Mouse (Mus musculus): ENCODE results near the gene Rph3al. TPM values are rescaled to one million over a fixed set of nuclear protein-coding genes. Genes with fewer than 3 reads are reported as not detected.

The Rph3al gene
- polyA plus RNA-seq, 1 experiment from 2014 or later: 1.6 TPM

- no peaks in the 10 kb centered on the region for H3K9me3 ChIP-seq (ENCODE audit: control insufficient read depth, low read length)
- peak; percentile 45 for DNase-seq
- no peaks in the 10 kb centered on the region for H3K36me3 ChIP-seq (ENCODE audit: control insufficient read depth, insufficient read depth, low read length)
- no peak overlapping the region for H3K9ac ChIP-seq (replicated peaks; ENCODE audit: low read length)
- no peaks in the 10 kb centered on the region for H3K27me3 ChIP-seq (ENCODE audit: control insufficient read depth, insufficient read depth, low read length)
- no peak for ATAC-seq (ENCODE audit: low FRiP score, low TSS enrichment)
- WGBS: 37% methylated on average over 9 of the region's 9 CpGs
- H3K4me1 ChIP-seq (ENCODE audit: control insufficient read depth, insufficient read depth, low read length): peaks cover 37% of the 10 kb centered on the region
- H3K4me3 ChIP-seq (replicated peaks; ENCODE audit: low read depth, low read length): no peak overlapping the region
- H3K27ac ChIP-seq (replicated peaks; ENCODE audit: low read depth, low read length): no peak overlapping the region; the same call in 1 of the 2 replicates
- H3K4me2 ChIP-seq (ENCODE audit: low read length): no peak overlapping the region
Measured at GRCm38 (mm10) chr11:75865859-75866258, 72.4 kb downstream of the Rph3al start.

GRCm38 (mm10) chr11:75865253-75865619, 73.0 kb downstream of the Rph3al start:
- Histone ChIP-seq H3K9ac (replicated peaks; ENCODE audit: low read length) (0 out of 2 replicates have a peak overlapping the region, but pooled peaks have one; percentile 29), H3K4me2 (ENCODE audit: low read length) (no peak overlapping the region), H3K27ac (replicated peaks; ENCODE audit: low read depth, low read length) (0 out of 2 replicates have a peak overlapping the region, but pooled peaks have one; percentile 37), H3K36me3 (ENCODE audit: control insufficient read depth, insufficient read depth, low read length) (no peaks in the 10 kb centered on the region), H3K4me1 (ENCODE audit: control insufficient read depth, insufficient read depth, low read length) (peaks cover 34% of the 10 kb centered on the region), H3K9me3 (ENCODE audit: control insufficient read depth, low read length) (no peaks in the 10 kb centered on the region), H3K4me3 (replicated peaks; ENCODE audit: low read depth, low read length) (no peak overlapping the region), H3K27me3 (ENCODE audit: control insufficient read depth, insufficient read depth, low read length) (no peaks in the 10 kb centered on the region)
- DNase-seq (peak; percentile 38), ATAC-seq (ENCODE audit: low FRiP score, low TSS enrichment) (no peak)
- 36% methylated on average over 7 of the region's 7 CpGs for WGBS

- Histone ChIP-seq H3K4me3 (replicated peaks; ENCODE audit: low read depth, low read length) (no peak overlapping the region), H3K27me3 (ENCODE audit: control insufficient read depth, insufficient read depth, low read length) (no peaks in the 10 kb centered on the region), H3K9me3 (ENCODE audit: control insufficient read depth, low read length) (no peaks in the 10 kb centered on the region), H3K36me3 (ENCODE audit: control insufficient read depth, insufficient read depth, low read length) (no peaks in the 10 kb centered on the region), H3K9ac (replicated peaks; ENCODE audit: low read length) (0 out of 2 replicates have a peak overlapping the region, but pooled peaks have one; percentile 29), H3K4me2 (ENCODE audit: low read length) (no peak overlapping the region), H3K27ac (replicated peaks; ENCODE audit: low read depth, low read length) (0 out of 2 replicates have a peak overlapping the region, but pooled peaks have one; percentile 37), H3K4me1 (ENCODE audit: control insufficient read depth, insufficient read depth, low read length) (peaks cover 28% of the 10 kb centered on the region)
- ATAC-seq (ENCODE audit: low FRiP score, low TSS enrichment) (no peak), DNase-seq (no peak)
- WGBS: 42% methylated on average over 4 of the region's 4 CpGs
Measured at GRCm38 (mm10) chr11:75864529-75865252, 73.5 kb downstream of the Rph3al start.

- H3K36me3 ChIP-seq (ENCODE audit: control insufficient read depth, insufficient read depth, low read length): no peaks in the 10 kb centered on the region
- no peak overlapping the region for H3K9ac ChIP-seq (replicated peaks; ENCODE audit: low read length)
- no peak overlapping the region for H3K4me3 ChIP-seq (replicated peaks; ENCODE audit: low read depth, low read length)
- 74% methylated on average over 4 of the region's 4 CpGs for WGBS
- no peaks in the 10 kb centered on the region for H3K9me3 ChIP-seq (ENCODE audit: control insufficient read depth, low read length)
- H3K4me1 ChIP-seq (ENCODE audit: control insufficient read depth, insufficient read depth, low read length): peaks cover 31% of the 10 kb centered on the region
- DNase-seq (no peak), ATAC-seq (ENCODE audit: low FRiP score, low TSS enrichment) (no peak)
- no peak overlapping the region for H3K4me2 ChIP-seq (ENCODE audit: low read length)
- H3K27me3 ChIP-seq (ENCODE audit: control insufficient read depth, insufficient read depth, low read length): no peaks in the 10 kb centered on the region
- no peak overlapping the region for H3K27ac ChIP-seq (replicated peaks; ENCODE audit: low read depth, low read length)
Measured at GRCm38 (mm10) chr11:75862466-75862865, 75.8 kb downstream of the Rph3al start.

- Histone ChIP-seq H3K9ac (replicated peaks; ENCODE audit: low read length) (no peak overlapping the region), H3K9me3 (ENCODE audit: control insufficient read depth, low read length) (no peaks in the 10 kb centered on the region), H3K4me1 (ENCODE audit: control insufficient read depth, insufficient read depth, low read length) (peaks cover 31% of the 10 kb centered on the region), H3K36me3 (ENCODE audit: control insufficient read depth, insufficient read depth, low read length) (no peaks in the 10 kb centered on the region), H3K27me3 (ENCODE audit: control insufficient read depth, insufficient read depth, low read length) (no peaks in the 10 kb centered on the region), H3K4me2 (ENCODE audit: low read length) (no peak overlapping the region), H3K27ac (replicated peaks; ENCODE audit: low read depth, low read length) (no peak overlapping the region), H3K4me3 (replicated peaks; ENCODE audit: low read depth, low read length) (no peak overlapping the region)
- no peak for DNase-seq
- no peak for ATAC-seq (ENCODE audit: low FRiP score, low TSS enrichment)
- 58% methylated on average over 4 of the region's 4 CpGs for WGBS
Measured at GRCm38 (mm10) chr11:75861653-75862052, 76.6 kb downstream of the Rph3al start.

GRCm38 (mm10) chr11:75861213-75861612, 77.0 kb downstream of the Rph3al start:
- Histone ChIP-seq H3K4me2 (ENCODE audit: low read length) (no peak overlapping the region), H3K27me3 (ENCODE audit: control insufficient read depth, insufficient read depth, low read length) (no peaks in the 10 kb centered on the region), H3K4me1 (ENCODE audit: control insufficient read depth, insufficient read depth, low read length) (peaks cover 31% of the 10 kb centered on the region), H3K9me3 (ENCODE audit: control insufficient read depth, low read length) (no peaks in the 10 kb centered on the region), H3K27ac (replicated peaks; ENCODE audit: low read depth, low read length) (0 out of 2 replicates have a peak overlapping the region, but pooled peaks have one; percentile 20), H3K4me3 (replicated peaks; ENCODE audit: low read depth, low read length) (no peak overlapping the region), H3K9ac (replicated peaks; ENCODE audit: low read length) (no peak overlapping the region), H3K36me3 (ENCODE audit: control insufficient read depth, insufficient read depth, low read length) (no peaks in the 10 kb centered on the region)
- DNase-seq (peak; percentile 51), ATAC-seq (ENCODE audit: low FRiP score, low TSS enrichment) (no peak)
- WGBS: 50% methylated on average over 14 of the region's 14 CpGs

GRCm38 (mm10) chr11:75859460-75859859, 78.8 kb downstream of the Rph3al start:
- no peak for ATAC-seq (ENCODE audit: low FRiP score, low TSS enrichment)
- Histone ChIP-seq H3K9me3 (ENCODE audit: control insufficient read depth, low read length) (no peaks in the 10 kb centered on the region), H3K27ac (replicated peaks; ENCODE audit: low read depth, low read length) (peak overlapping the region; percentile 62; the same call in 1 of the 2 replicates), H3K4me1 (ENCODE audit: control insufficient read depth, insufficient read depth, low read length) (peaks cover 15% of the 10 kb centered on the region), H3K4me3 (replicated peaks; ENCODE audit: low read depth, low read length) (no peak overlapping the region), H3K4me2 (ENCODE audit: low read length) (no peak overlapping the region), H3K36me3 (ENCODE audit: control insufficient read depth, insufficient read depth, low read length) (no peaks in the 10 kb centered on the region), H3K27me3 (ENCODE audit: control insufficient read depth, insufficient read depth, low read length) (no peaks in the 10 kb centered on the region), H3K9ac (replicated peaks; ENCODE audit: low read length) (no peak overlapping the region)
- WGBS: 53% methylated on average over 8 of the region's 8 CpGs
- no peak for DNase-seq

- no peak overlapping the region for H3K9ac ChIP-seq (replicated peaks; ENCODE audit: low read length)
- H3K9me3 ChIP-seq (ENCODE audit: control insufficient read depth, low read length): no peaks in the 10 kb centered on the region
- no peaks in the 10 kb centered on the region for H3K27me3 ChIP-seq (ENCODE audit: control insufficient read depth, insufficient read depth, low read length)
- no peak overlapping the region for H3K4me2 ChIP-seq (ENCODE audit: low read length)
- DNase-seq (peak; percentile 39), ATAC-seq (ENCODE audit: low FRiP score, low TSS enrichment) (peak; percentile 43; the same call in 1 of the 2 replicates)
- no peak overlapping the region for H3K4me3 ChIP-seq (replicated peaks; ENCODE audit: low read depth, low read length)
- peak overlapping the region; percentile 62 for H3K27ac ChIP-seq (replicated peaks; ENCODE audit: low read depth, low read length)
- H3K4me1 ChIP-seq (ENCODE audit: control insufficient read depth, insufficient read depth, low read length): peaks cover 15% of the 10 kb centered on the region
- no peaks in the 10 kb centered on the region for H3K36me3 ChIP-seq (ENCODE audit: control insufficient read depth, insufficient read depth, low read length)
- 54% methylated on average over 2 of the region's 2 CpGs for WGBS
Measured at GRCm38 (mm10) chr11:75858975-75859374, 79.3 kb downstream of the Rph3al start.

GRCm38 (mm10) chr11:75857781-75858180, 80.4 kb downstream of the Rph3al start:
- H3K4me2 ChIP-seq (ENCODE audit: low read length): no peak overlapping the region
- no peak overlapping the region for H3K4me3 ChIP-seq (replicated peaks; ENCODE audit: low read depth, low read length)
- no peaks in the 10 kb centered on the region for H3K9me3 ChIP-seq (ENCODE audit: control insufficient read depth, low read length)
- WGBS: 88% methylated on average over 3 of the region's 3 CpGs
- no peak overlapping the region for H3K27ac ChIP-seq (replicated peaks; ENCODE audit: low read depth, low read length)
- no peak overlapping the region for H3K9ac ChIP-seq (replicated peaks; ENCODE audit: low read length)
- peaks cover 17% of the 10 kb centered on the region for H3K4me1 ChIP-seq (ENCODE audit: control insufficient read depth, insufficient read depth, low read length)
- ATAC-seq (ENCODE audit: low FRiP score, low TSS enrichment): no peak
- H3K36me3 ChIP-seq (ENCODE audit: control insufficient read depth, insufficient read depth, low read length): no peaks in the 10 kb centered on the region
- DNase-seq: no peak
- no peaks in the 10 kb centered on the region for H3K27me3 ChIP-seq (ENCODE audit: control insufficient read depth, insufficient read depth, low read length)

Data from midbrain, embryonic 14.5 days (tissue).